Mouse (Mus musculus) granulocyte monocyte progenitor cell, adult 5-6 weeks (primary cell): ENCODE results near the gene Grin3b. TPM values are rescaled to one million over a fixed set of nuclear protein-coding genes. Genes with fewer than 3 reads are reported as not detected.

Experiments used
- ATAC-seq: replicated peaks from 2 replicates; pipeline ENCODE4 v1.8.0; 2016; ENCODE audit warnings: mild to moderate bottlenecking, moderate TSS enrichment, inconsistent platforms; ENCODE audit not compliant: poor library complexity, severe bottlenecking
- total RNA-seq, 2 experiments: library from RNA; stranded (forward) in 1 of 2; stranded (reverse) in 1 of 2; fragments of 200-712, 200-1000 nt in 1 of 2; fragments of >200 nt in 1 of 2; fragmentation: Nextera tagmentation in 1 of 2; gene quantifications; 2 replicates each; pipeline ENCODE4 v1.2.3; 2014 to 2017

Grin3b gene
- total RNA-seq, 2 experiments from 2014 or later, result not detected

DNA sequence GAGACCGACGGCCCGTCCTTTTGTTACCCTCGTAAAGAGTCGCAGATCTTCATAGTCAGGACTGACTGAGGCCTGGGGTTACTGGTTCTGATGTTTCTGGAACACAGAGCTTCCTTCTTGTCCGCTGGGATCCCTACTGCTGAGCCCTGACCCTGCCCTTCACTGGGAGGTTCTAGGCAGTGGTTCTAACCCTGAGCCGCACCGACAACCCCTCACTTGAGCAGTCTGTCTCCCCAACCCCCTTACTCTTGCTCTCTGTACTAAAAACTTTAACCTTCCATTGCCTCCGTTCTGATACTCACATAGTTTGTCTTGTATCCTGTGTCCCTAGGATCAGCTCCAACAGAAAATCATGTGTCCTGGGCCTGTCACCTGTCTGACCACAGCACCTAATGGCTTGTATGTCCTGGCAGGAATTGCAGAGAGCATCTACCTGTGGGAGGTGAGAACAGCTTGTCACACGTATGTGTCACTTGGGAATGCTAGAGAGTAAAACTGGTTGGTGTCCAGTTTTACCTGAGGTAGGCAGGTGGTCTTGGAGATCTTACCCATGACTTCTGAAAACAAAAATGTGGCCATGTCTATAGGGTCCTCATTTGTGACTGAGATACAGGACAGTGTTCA, 9.7 kb upstream of the Grin3b start:
- no peak for ATAC-seq

DNA sequence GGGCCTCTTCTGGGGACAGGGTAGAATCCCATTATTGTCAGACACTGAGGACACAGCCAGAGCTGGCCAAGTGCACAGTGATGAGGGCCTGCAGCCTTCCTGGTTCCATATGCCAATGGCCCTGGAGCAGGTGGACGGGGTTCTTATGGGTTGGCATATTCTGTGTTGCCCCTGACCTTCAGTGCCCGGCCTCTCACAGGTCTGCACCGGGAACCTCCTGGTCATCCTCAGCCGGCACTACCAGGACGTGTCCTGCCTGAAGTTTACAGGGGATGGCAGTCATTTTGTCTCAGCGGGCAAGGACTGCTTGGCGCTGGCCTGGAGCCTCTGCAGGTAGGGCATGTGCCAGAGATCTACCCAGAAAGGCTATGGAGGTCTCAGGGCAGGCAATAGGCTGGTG, 5.8 kb upstream of the Grin3b start:
- no peak for ATAC-seq

DNA sequence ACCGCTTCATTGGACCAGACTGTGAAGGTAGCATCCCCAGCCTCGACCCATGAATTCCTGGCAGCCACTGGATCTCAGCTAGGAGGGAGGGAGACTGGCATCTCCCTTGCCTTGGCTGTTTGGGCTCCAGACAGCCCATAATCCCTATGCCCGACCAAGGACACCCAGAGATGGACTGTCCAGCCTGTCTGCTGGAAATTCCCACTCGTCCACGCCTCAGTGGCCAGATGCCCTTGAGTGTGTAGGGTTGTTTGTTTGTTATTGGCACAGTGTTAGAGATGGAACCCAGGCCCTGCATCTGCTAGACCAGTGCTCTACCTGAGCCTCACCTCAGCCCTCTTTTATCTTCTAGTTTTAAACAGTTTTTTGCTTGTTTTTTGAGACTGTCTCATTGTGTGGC, 5.2 kb upstream of the Grin3b start:
- no peak for ATAC-seq

DNA sequence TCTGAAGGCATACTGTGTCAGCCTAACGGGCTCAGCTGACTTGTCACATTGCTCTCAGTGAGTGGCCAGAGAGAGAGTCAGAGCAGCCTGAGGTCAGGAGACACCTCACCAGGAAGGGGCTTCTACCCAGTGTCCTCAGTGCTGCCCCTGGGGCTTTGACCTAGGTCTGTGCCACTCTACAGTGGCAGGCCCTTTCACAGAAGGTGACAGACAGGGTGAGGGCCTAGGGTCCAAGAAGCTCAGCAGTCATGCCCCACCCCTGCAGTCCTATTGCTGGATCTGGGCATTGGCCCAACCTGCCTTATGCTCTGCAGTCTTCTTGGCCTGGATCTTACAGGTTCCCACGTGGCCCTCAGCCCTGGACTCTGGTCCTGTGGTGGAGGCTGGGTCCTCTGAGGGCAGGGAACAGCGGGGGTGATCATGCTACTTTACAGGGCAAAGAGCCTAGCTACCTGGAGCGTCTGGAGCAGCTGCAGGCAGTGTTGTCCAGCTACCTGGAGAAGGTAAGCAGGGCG, 3.6 kb upstream of the Grin3b start:
- no peak for ATAC-seq

DNA sequence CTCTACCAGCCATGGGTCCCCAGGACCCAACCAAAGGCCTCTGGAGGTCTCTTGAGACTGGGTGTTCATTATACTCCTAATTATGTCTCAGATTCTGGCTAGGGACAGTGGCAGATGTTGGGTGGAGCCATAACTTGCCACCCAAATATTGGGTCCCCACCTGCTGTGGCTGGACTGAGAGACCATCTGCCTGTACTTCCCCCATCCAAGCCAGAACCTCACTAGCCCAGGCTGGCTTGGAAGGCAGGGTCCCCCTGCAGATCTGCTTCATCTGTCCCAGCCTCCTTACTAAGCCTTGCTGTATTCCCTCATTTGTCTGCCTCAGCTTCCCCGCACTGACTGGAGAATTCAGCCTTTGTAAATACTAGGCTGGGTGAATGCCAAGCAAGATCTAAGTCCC, 2.3 kb upstream of the Grin3b start:
- no peak for ATAC-seq

DNA sequence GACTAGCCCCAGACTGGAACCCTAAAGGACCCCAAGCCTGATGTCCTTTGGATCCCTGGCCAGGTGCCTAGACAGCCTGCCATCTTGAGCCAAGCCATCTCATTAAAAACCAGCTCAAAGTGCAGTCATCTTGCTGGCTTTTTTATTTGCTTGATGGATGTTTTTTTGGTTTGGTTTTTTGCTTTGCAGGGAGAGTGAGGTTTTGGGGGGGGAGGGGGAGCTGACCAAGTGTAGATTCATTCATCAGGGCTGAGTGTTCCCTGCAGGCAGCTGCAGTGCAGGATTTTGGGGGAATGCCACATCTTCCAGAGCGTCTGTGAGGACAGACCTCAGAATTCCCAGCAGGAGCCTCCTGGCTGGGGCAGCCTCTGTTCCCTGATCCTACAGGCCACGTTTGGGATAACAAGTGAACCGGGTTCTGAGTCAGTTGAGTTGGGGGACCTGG, 1.4 kb upstream of the Grin3b start:
- ATAC-seq, result no peak

DNA sequence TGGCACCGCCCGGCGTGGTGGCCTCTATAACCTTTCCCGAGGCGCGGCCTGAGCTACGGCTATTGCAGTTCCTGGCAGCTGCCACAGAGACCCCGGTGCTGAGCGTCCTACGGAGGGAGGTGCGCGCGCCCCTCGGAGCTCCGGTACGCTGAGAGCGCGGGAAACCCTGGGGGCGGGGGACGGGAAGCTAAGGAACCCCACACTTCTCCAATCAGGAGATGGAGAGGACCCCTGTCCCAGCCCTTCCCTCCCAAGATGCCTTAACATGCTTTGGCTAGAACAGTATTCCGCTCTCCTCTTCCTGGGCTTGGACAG, 625 bp downstream of the Grin3b start:
- peak; percentile 31 for ATAC-seq

DNA sequence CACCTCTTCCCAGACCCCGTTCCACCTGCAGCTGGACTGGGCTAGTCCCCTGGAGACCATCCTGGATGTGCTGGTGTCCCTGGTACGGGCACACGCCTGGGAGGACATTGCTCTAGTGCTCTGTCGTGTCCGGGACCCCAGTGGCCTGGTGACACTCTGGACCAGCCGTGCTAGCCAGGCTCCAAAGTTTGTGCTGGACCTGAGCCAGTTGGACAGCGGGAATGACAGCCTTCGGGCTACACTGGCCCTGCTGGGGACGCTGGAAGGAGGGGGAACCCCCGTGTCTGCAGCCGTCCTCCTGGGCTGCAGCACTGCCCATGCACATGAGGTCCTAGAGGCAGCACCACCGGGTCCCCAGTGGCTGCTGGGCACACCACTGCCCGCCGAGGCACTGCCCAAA, 2.3 kb downstream of the Grin3b start:
- no peak for ATAC-seq

DNA sequence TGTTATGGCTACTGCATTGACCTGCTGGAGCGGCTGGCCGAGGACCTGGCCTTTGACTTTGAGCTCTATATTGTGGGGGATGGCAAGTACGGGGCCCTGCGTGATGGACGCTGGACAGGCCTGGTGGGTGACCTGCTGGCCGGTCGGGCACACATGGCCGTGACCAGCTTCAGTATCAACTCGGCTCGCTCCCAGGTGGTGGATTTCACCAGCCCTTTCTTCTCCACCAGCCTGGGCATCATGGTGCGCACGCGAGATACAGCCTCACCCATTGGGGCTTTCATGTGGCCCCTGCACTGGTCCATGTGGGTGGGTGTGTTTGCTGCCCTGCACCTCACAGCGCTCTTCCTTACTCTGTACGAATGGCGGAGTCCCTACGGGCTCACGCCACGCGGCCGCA, 3.6 kb downstream of the Grin3b start:
- ATAC-seq, result no peak

DNA sequence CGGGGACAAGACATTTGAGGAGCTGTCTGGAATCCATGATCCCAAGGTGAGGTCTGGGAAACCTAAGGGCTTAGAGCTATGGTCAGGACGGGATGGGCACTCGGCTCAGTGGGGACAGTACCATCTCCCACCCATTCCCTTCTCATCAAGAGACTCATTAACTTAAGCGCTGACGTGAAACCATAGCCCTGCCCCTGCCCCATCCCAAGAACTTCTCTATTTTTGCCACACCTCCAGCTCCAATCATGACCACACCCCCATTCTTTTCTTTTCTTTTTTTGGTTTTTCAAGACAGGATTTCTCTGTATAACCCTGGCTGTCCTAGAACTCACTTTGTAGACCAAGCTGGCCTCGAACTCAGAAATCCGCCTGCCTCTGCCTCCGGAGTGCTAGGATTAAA, 4.2 kb downstream of the Grin3b start:
- ATAC-seq, result peak; percentile 53; the same call in 1 of the 2 replicates

DNA sequence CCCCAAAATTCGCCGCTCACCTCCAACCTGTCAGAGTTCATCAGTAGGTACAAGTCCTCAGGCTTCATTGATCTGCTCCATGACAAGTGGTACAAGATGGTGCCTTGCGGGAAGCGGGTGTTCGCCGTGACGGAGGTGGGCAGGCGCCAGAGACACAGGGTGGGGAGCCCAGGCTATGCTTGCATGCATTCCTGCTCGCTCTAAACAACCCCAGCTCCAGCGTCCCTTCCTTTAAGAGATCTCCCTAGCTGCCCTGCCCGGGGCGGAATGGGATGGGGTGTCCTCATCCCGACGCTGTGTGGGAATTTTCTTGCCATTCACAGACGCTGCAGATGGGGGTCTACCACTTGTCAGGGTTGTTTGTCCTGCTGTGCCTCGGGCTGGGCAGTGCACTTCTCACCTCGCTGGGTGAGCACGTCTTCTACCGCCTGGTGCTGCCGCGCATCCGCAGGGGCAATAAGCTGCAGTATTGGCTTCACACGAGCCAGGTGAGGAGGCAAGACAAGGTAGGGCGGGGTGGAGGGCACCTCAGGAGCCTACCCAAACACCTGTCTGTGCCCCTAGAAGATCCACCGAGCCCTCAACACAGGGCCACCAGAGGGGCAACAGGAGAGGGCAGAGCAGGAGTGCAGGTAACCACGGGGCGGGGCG, 5.7 kb downstream of the Grin3b start:
- no peak for ATAC-seq

DNA sequence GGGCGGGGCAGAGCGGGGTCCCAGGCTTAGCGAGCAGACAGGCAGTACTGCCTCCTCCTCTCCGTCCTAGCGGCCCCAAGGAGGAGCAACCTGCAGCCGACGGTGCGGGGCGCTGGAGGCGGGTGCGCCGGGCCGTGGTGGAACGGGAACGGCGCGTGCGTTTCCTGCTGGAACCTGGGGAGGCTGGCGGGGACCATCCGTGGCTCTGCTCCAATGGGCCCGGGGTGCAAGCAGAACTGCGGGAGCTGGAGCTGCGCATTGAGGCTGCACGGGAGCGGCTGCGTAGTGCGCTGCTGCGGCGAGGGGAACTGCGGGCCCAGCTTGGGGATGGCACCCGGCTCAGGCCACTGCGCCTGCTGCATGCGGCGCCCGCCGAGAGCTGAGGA, 6.2 kb downstream of the Grin3b start:
- no peak for ATAC-seq

DNA sequence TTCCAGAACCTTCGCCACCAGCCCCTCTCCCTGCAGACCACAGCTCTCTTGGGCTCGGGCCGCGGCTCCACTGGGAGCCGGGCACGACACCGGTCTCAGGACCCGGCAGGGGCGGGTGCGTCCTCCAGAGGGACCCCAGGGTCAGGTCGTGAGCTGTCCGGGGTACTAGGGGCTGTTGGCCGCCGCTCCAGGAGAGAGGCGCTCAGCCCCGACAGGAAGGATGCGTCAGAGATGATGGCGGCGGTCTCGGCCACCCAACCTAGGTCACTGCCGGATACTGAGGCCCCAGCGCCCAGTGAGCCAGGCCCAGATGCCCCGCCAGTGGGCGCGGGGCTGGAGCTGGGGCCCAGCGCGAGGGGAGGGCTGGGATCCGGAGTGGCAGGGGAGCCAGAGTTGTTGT, 6.8 kb downstream of the Grin3b start:
- no peak for ATAC-seq

DNA sequence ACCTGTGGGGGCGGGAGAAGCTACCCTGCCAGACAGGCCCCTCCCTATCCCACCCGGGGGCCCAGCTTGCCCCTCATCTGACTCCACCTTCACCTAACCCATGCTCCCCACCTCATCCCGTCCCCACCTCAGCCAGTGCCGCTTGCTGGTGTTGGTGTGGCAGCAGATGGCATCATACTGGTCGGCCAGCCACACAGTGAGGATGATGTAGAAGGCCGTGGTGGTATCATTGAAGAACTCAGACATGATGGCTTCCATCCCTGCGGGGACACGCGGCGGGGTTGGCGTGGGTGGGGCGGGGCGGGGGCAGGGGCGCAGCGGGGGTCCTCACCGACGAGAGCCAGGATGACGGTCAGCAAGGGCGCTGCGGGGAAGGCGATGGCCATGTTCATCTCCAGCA, 7.5 kb downstream of the Grin3b start:
- ATAC-seq, result no peak

DNA sequence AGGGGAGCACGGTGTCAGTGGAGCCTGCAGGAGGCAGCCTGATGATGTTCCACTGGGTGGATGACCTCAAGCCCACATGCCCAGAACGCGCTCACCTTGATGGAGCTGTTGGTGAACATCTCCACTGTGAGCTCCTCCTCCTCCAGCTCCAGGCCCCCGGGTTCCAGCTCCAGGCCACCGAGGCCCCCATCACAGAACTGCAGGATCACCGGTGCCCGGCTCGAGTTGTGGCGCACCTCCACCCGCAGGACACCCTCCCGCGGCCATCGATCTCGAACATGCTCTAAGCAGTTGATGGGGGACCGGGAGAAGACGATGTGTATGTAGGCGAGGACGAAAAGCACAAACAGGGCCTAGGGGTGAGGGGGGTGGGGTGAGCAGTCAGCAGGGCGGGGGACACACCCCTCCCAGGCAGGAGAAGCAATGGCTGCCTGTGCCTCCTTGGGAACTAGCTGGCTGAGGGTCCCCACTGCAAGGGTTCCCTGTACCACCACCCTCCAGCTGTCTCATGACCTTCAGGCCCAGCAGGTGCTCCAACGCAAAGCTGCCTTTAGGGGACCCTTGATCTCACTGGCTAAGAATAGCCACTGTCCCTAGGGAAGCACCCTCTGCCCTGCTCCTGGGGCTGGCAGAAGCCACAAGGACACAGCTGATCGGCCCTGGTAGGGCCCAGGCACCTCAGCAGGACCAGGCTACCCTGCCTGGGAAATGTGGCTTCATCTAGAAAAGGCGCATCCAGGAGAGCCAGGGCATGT, 9.1 kb downstream of the Grin3b start:
- no peak for ATAC-seq

DNA sequence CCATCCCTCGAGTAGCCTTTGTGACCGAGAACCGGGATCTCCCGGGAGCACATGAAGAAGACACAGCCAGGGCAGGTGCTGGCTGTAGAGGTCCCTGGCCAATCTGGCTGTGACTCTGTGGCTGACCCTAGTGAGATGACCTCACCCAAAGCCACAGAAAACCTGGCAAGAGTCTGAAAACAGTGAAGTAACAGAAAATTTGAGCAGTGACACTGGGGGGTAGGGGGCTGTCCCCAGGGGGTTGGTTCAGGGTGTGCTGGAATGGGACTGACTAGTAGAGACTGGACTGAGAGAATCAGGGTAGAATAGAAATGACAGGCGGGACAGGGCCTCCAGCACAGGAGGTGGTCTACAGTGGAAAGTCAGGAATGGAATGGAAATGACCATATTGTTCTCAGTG, 12.7 kb downstream of the Grin3b start:
- no peak for ATAC-seq

DNA sequence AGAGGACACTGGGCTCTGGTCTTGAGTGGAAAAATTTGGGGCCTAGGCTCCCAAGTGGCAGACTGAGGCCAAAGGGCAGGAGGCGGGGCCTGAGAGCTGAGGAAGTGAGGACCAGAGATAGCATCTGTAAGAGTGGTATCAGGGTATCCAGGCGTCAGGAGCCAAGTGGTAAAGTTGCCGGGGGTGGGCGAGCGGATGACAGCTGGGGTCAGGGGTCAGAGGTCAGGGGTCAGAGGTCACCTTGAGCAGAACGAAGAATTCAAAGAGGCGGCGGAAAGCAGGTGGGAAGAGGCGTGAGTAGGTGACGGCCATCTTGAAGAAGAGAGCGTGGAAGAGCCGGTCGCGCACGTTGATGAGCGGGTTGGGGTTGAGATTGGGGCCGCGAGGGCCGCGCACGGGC, 13.2 kb downstream of the Grin3b start:
- peak; percentile 8; the same call in 1 of the 2 replicates for ATAC-seq

DNA sequence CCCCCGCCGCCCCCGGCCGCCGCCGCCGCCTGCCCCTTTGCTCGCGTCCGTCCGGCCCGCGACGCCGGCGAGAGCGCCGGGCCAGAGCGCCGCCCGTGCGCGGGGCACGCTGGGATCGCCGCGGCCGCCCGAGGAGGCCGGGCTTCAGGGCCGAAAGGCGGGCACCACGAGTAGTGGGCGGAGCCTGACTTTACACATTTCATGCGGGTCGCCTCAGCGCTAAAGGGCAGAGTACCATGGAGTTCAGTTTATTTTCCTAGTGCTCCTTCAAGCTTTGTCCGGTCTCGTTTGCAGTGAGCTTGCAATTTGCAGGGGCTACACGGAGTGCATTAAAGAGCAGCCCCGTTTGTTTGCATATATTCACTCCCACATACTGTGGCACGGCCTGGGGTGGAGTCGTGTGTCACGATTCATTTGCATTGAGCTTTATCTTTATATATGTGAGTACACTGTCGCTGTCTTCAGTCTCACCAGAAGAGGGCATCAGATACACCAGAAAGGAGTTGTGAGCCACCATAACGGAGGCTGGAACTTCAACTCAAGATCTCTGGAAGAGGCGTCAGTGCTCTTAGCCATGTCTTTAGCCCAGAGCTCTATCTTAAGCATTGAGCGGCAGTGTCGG, 13.8 kb downstream of the Grin3b start, which contains the start of gene Tmem259:
TSS of gene Tmem259 (minus strand) at position 136 of the 622 bp plus-strand sequence.
- ATAC-seq, result peak; percentile 22

DNA sequence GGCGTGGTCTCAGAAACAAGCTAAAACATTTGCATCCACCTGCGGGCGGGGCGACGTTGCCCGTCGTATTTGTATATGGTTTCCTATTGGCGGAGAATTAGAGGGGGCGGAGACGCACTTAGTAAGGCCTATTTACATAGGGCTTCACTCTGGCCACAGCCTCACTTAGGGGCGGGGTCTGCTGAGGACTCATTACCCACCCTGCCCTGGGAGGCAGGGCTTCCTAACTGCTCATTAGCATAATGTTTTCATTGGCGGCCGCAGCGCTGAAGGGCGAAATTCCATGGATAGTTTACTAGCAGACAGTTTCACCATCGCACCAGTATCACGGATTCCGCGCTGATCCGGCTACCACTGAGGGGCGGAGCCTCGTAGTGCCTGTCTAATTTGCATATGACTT, 14.4 kb downstream of the Grin3b start:
- ATAC-seq, result peak; percentile 61

DNA sequence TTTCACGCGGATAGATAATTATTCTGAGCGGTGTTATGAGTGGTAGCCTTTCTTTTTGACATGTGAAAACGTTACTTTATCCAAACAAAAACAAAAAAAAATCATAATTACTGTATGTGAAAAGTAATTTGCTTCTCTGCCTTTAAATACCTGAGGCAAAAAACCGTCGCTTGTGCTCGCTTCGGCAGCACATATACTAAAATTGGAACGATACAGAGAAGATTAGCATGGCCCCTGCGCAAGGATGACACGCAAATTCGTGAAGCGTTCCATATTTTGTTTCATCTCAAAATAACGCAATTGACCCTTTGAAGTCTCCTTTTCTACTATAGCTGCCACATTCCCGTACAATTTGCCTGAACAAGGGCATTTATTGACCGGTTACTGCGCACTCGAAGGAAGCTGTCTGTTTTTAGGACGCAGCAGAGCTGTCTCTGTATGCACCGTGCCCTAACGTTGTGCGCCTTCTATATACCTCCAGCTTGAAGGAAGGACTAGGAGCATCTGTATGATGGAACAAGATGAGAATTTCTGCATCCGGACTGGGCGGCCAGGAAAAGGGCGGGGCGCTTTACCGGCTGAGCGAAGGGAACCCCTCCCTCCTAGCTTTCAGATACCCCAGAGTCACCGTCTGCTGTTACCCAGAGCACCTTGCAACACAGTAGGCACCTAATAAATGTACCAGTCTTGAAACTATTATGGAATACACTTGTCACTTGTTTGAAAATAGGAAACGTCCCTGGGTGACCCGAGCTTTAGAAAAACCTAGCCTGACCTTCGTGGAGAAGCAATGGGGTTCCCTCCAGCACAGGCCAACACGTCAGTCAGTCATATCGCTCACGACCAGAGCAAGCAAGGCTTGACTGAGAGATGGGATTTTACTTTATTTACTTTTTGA, 15.1 kb downstream of the Grin3b start:
- ATAC-seq, result peak; percentile 28
